Mouse (Mus musculus): ENCODE results near the gene Tff2. TPM values are rescaled to one million over a fixed set of nuclear protein-coding genes. Genes with fewer than 3 reads are reported as not detected.

The Tff2 gene
- polyA plus RNA-seq (2014; fragmentation: Illumina TruSeq; extraction: RNeasy Lipid Tissue Mini Kit (QIAGEN cat#74804); ENCODE audit: low read depth, low replicate concordance), result not detected

DNA sequence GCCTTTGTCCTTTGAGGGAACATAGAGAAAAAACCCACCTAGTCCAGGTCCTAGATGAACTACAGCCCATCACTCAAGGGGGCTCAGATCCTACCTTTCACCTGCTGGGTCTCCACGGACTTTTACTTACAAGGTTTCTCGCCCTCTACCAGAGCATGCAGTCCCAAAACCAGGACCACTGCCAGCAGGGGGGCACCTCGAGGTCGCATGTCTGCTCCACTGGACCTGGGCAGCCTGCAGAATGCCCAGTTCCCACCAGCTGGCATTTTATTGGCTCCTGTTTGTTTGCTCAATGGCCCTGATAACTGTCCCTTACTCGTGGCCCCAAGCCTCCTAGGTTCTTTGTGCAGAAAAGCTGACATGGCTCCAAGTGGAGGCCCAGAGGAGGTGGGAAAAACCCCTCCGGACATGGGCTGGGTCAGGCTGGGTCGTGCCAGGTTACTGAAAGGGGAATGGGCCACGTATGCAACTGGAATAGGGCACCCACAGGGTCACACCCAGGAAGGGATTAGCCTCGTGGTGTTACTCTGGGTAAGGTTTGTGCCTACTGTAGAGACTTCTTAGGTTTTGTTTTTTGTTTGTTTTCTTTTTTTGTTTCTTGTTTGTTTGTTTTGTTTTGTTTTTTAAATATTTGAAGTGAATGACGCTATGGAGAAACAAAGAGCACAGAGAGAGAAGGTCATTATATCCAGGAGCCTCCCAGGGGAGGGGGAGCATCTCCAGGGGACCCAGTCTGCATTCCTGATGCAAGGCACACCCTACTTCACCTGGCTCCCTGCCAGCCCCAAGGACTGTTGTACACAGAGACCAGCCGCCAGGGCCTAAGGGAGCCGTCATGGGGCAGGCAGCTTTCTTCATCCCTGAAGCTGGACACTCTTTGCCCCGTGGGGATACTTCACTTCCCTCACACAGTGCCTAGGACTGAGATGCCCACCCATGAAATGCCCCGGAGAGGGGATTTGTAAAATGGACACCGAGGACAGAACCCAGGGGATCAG, at the start of gene Tff2:
Tff2 (minus strand) TSS at position 243 of the 998 bp plus-strand sequence.

GRCm38 (mm10) chr17:31165127-31165526, 21.0 kb upstream of the Tff2 start, which contains the start of gene Tff1:
Tff1 (minus strand) TSS chr17:31165277.

GRCm38 (mm10) chr17:31129452-31129851, 14.6 kb downstream of the Tff2 start, which contains the start of gene Tff3:
Tff3 (minus strand) TSS chr17:31129646.

Other genes with a start within 250 kb of the Tff2 start
- gene Glp1r, start 242.5 kb downstream of the Tff2 start, polyA plus RNA-seq (2014; fragmentation: Illumina TruSeq; extraction: RNeasy Lipid Tissue Mini Kit (QIAGEN cat#74804); ENCODE audit: low read depth, low replicate concordance), result 0.22 TPM
- gene Umodl1, start 189.6 kb downstream of the Tff2 start, polyA plus RNA-seq (2014; fragmentation: Illumina TruSeq; extraction: RNeasy Lipid Tissue Mini Kit (QIAGEN cat#74804); ENCODE audit: low read depth, low replicate concordance), result 0.14 TPM
- 9.5 TPM for gene Abcg1, start 86.6 kb downstream of the Tff2 start, polyA plus RNA-seq (2014; fragmentation: Illumina TruSeq; extraction: RNeasy Lipid Tissue Mini Kit (QIAGEN cat#74804); ENCODE audit: low read depth, low replicate concordance)
- gene Tff3, start 14.6 kb downstream of the Tff2 start, polyA plus RNA-seq (2014; fragmentation: Illumina TruSeq; extraction: RNeasy Lipid Tissue Mini Kit (QIAGEN cat#74804); ENCODE audit: low read depth, low replicate concordance), result not detected
- not detected for gene Tff1, start 21.0 kb upstream of the Tff2 start, polyA plus RNA-seq (2014; fragmentation: Illumina TruSeq; extraction: RNeasy Lipid Tissue Mini Kit (QIAGEN cat#74804); ENCODE audit: low read depth, low replicate concordance)
- gene Tmprss3, start 54.7 kb upstream of the Tff2 start, polyA plus RNA-seq (2014; fragmentation: Illumina TruSeq; extraction: RNeasy Lipid Tissue Mini Kit (QIAGEN cat#74804); ENCODE audit: low read depth, low replicate concordance), result 0.12 TPM
- 0.15 TPM for gene Ubash3a, start 63.6 kb upstream of the Tff2 start, polyA plus RNA-seq (2014; fragmentation: Illumina TruSeq; extraction: RNeasy Lipid Tissue Mini Kit (QIAGEN cat#74804); ENCODE audit: low read depth, low replicate concordance)
- 41.9 TPM for gene Rsph1, start 133.1 kb upstream of the Tff2 start, polyA plus RNA-seq (2014; fragmentation: Illumina TruSeq; extraction: RNeasy Lipid Tissue Mini Kit (QIAGEN cat#74804); ENCODE audit: low read depth, low replicate concordance)
- 24.3 TPM for gene Slc37a1, start 142.5 kb upstream of the Tff2 start, polyA plus RNA-seq (2014; fragmentation: Illumina TruSeq; extraction: RNeasy Lipid Tissue Mini Kit (QIAGEN cat#74804); ENCODE audit: low read depth, low replicate concordance)
- gene Pde9a, start 241.9 kb upstream of the Tff2 start, polyA plus RNA-seq (2014; fragmentation: Illumina TruSeq; extraction: RNeasy Lipid Tissue Mini Kit (QIAGEN cat#74804); ENCODE audit: low read depth, low replicate concordance), result 3.9 TPM

All from adipose tissue, adult 10 weeks (tissue).